Mouse (Mus musculus): ENCODE results near the gene Ccdc107.
A peak's percentile ranks its signal among the peaks of the same experiment; 100 is the strongest.

Ccdc107 gene

GRCm38 (mm10) chr4:43492821-43493185 lies at the start of gene Ccdc107:
Ccdc107 (plus strand) TSS chr4:43492900.
- peak; percentile 84 for DNase-seq (ENCODE audit: extremely low read depth, low read depth, low spot score)

GRCm38 (mm10) chr4:43443511-43443910 lies 49.2 kb upstream of the Ccdc107 start:
- no peak for DNase-seq (ENCODE audit: extremely low read depth, low read depth, low spot score)

GRCm38 (mm10) chr4:43447251-43447650 lies 45.4 kb upstream of the Ccdc107 start:
- no peak for DNase-seq (ENCODE audit: extremely low read depth, low read depth, low spot score)

- DNase-seq (ENCODE audit: extremely low read depth, low read depth, low spot score), result no peak
These were observed 44.1 kb upstream of the Ccdc107 start for GRCm38 (mm10) chr4:43448554-43448953.

- no peak for DNase-seq (ENCODE audit: extremely low read depth, low read depth, low spot score)
These were observed 40.4 kb upstream of the Ccdc107 start for GRCm38 (mm10) chr4:43452315-43452714.

GRCm38 (mm10) chr4:43453413-43453812 lies 39.3 kb upstream of the Ccdc107 start:
- DNase-seq (ENCODE audit: extremely low read depth, low read depth, low spot score), result no peak

- no peak for DNase-seq (ENCODE audit: extremely low read depth, low read depth, low spot score)
These were observed 38.5 kb upstream of the Ccdc107 start, which contains the start of gene Cd72 for GRCm38 (mm10) chr4:43454041-43454836. Cd72 (minus strand) TSS chr4:43454628.

- no peak for DNase-seq (ENCODE audit: extremely low read depth, low read depth, low spot score)
These were observed 36.2 kb upstream of the Ccdc107 start for GRCm38 (mm10) chr4:43456470-43456869.

GRCm38 (mm10) chr4:43457124-43457523 lies 35.6 kb upstream of the Ccdc107 start:
- DNase-seq (ENCODE audit: extremely low read depth, low read depth, low spot score), result no peak

- DNase-seq (ENCODE audit: extremely low read depth, low read depth, low spot score), result no peak
These were observed 29.6 kb upstream of the Ccdc107 start for GRCm38 (mm10) chr4:43463102-43463501.

- no peak for DNase-seq (ENCODE audit: extremely low read depth, low read depth, low spot score)
These were observed 26.8 kb upstream of the Ccdc107 start for GRCm38 (mm10) chr4:43465935-43466334.

GRCm38 (mm10) chr4:43466872-43467271 lies 25.8 kb upstream of the Ccdc107 start:
- DNase-seq (ENCODE audit: extremely low read depth, low read depth, low spot score), result no peak

GRCm38 (mm10) chr4:43470301-43470700 lies 22.4 kb upstream of the Ccdc107 start:
- DNase-seq (ENCODE audit: extremely low read depth, low read depth, low spot score), result no peak

GRCm38 (mm10) chr4:43473636-43474035 lies 19.1 kb upstream of the Ccdc107 start:
- DNase-seq (ENCODE audit: extremely low read depth, low read depth, low spot score), result no peak

- DNase-seq (ENCODE audit: extremely low read depth, low read depth, low spot score), result no peak
These were observed 16.1 kb upstream of the Ccdc107 start for GRCm38 (mm10) chr4:43476604-43477003.

GRCm38 (mm10) chr4:43477857-43478533 lies 14.7 kb upstream of the Ccdc107 start:
- DNase-seq (ENCODE audit: extremely low read depth, low read depth, low spot score), result no peak

GRCm38 (mm10) chr4:43478534-43478858 lies 14.2 kb upstream of the Ccdc107 start:
- DNase-seq (ENCODE audit: extremely low read depth, low read depth, low spot score), result no peak

- no peak for DNase-seq (ENCODE audit: extremely low read depth, low read depth, low spot score)
These were observed 13.5 kb upstream of the Ccdc107 start for GRCm38 (mm10) chr4:43478906-43479832.

- DNase-seq (ENCODE audit: extremely low read depth, low read depth, low spot score), result no peak
These were observed 11.7 kb upstream of the Ccdc107 start for GRCm38 (mm10) chr4:43480985-43481384.

- no peak for DNase-seq (ENCODE audit: extremely low read depth, low read depth, low spot score)
These were observed 10.7 kb upstream of the Ccdc107 start for GRCm38 (mm10) chr4:43481894-43482456.

GRCm38 (mm10) chr4:43482591-43482990 lies 10.1 kb upstream of the Ccdc107 start:
- DNase-seq (ENCODE audit: extremely low read depth, low read depth, low spot score), result no peak

Measured in fat pad, adult 2 months (tissue).